In the genomic region with DNA sequence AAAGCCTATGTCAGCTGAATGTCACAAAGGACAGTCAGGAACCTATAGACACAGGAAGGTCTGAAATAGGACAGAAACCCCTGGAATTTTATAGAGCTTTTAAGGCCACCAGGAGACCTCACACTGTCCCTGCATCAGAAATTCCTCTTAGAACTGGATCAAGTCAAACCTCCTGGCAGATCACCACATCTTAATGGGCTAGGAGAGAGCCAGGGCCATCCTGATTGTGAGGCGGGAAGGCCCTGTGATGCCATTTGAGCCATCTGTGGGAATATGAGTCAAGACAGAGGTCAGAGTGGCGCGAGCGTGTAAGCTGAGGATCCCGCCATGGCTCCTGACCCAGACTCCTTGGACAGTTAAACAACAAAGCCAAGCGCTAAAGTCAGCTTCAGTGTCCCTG, we compare ENCODE assay signal across 15 mouse cellular contexts.
DNase-seq lines count a peak whose midpoint lies in the region; ATAC-seq and TF ChIP-seq lines count a peak whose summit lies in the region.
"Had no signal": no experiment of that assay in that cellular context is flagged by ENCODE, and none has a peak within 500 bp of the region (broad histone marks: within the 10 kb centered on the region; RNA-seq: fewer than 3 reads in every experiment).

No protein-coding gene starts in this region.

- no peak overlapping the region for H3K4me3 ChIP-seq in embryonic facial prominence, embryonic 15.5 days (replicated peaks)
- no peak overlapping the region for H3K4me3 ChIP-seq in embryonic facial prominence, embryonic 10.5 days
- H3K4me3 ChIP-seq in kidney, embryonic 16.5 days (ENCODE audit: low read length) = no peak overlapping the region
- H3K4me3 ChIP-seq in intestine, postnatal 0 days (ENCODE audit: low read depth, low read length) = no peak overlapping the region
- H3K4me3 ChIP-seq in small intestine, adult 2 months (ENCODE audit: low read depth, low read length) = no peak overlapping the region
- H3K4me3 ChIP-seq: hindbrain, embryonic 12.5 days; layer of hippocampus, adult 2 months had no signal

- no peaks in the 10 kb centered on the region for H3K9me3 ChIP-seq in embryonic facial prominence, embryonic 15.5 days (replicated peaks)
- no peaks in the 10 kb centered on the region for H3K9me3 ChIP-seq in embryonic facial prominence, embryonic 10.5 days
- no peaks in the 10 kb centered on the region for H3K9me3 ChIP-seq in kidney, embryonic 16.5 days (ENCODE audit: low read length)
- no peaks in the 10 kb centered on the region for H3K9me3 ChIP-seq in intestine, postnatal 0 days (ENCODE audit: control insufficient read depth)
- H3K9me3 ChIP-seq: hindbrain, embryonic 12.5 days had no signal

- no peak overlapping the region for H3K4me2 ChIP-seq in embryonic facial prominence, embryonic 15.5 days (replicated peaks)
- no peak overlapping the region for H3K4me2 ChIP-seq in kidney, embryonic 16.5 days (replicated peaks; ENCODE audit: low read depth, low read length)
- H3K4me2 ChIP-seq in intestine, postnatal 0 days (replicated peaks; ENCODE audit: low read depth) = no peak overlapping the region
- H3K4me2 ChIP-seq: hindbrain, embryonic 12.5 days had no signal

- no peak overlapping the region for H3K9ac ChIP-seq in embryonic facial prominence, embryonic 15.5 days
- H3K9ac ChIP-seq in kidney, embryonic 16.5 days (replicated peaks; ENCODE audit: low read length) = no peak overlapping the region
- H3K9ac ChIP-seq in intestine, postnatal 0 days (ENCODE audit: low read depth, low read length) = no peak overlapping the region
- H3K9ac ChIP-seq: forebrain, postnatal 0 days; hindbrain, embryonic 12.5 days had no signal

- peaks cover 16% of the 10 kb centered on the region; the same call in 1 of the 2 replicates for H3K4me1 ChIP-seq in embryonic facial prominence, embryonic 15.5 days
- H3K4me1 ChIP-seq in embryonic facial prominence, embryonic 10.5 days = peaks cover 20% of the 10 kb centered on the region; the same call in 1 of the 2 replicates
- H3K4me1 ChIP-seq in kidney, embryonic 16.5 days (ENCODE audit: insufficient read depth, low read length) = peaks cover 21% of the 10 kb centered on the region
- H3K4me1 ChIP-seq in intestine, postnatal 0 days (replicated peaks; ENCODE audit: control insufficient read depth, insufficient read depth, low read length) = 0 out of 2 replicates have a peak, but pooled peaks cover 3% of the 10 kb centered on the region
- H3K4me1 ChIP-seq in small intestine, adult 2 months (ENCODE audit: control insufficient read depth, insufficient read depth, insufficient read length, low read length) = peaks cover 17% of the 10 kb centered on the region
- H3K4me1 ChIP-seq: hindbrain, embryonic 12.5 days had no signal

- ATAC-seq in embryonic facial prominence, embryonic 15.5 days (ENCODE audit: insufficient number of reproducible peaks, low FRiP score, low TSS enrichment, low read depth) = no peak
- 0 out of 2 replicates have a peak, but pooled peaks have one; percentile 13 for ATAC-seq in kidney, embryonic 16.5 days (ENCODE audit: low FRiP score, low TSS enrichment)
- ATAC-seq in intestine, postnatal 0 days = no peak
- ATAC-seq: forebrain, postnatal 0 days had no signal

- no peaks in the 10 kb centered on the region for H3K27me3 ChIP-seq in embryonic facial prominence, embryonic 15.5 days
- no peaks in the 10 kb centered on the region for H3K27me3 ChIP-seq in embryonic facial prominence, embryonic 10.5 days (replicated peaks; ENCODE audit: low read depth, poor library complexity, severe bottlenecking)
- H3K27me3 ChIP-seq in kidney, embryonic 16.5 days (ENCODE audit: insufficient read depth, low read length) = no peaks in the 10 kb centered on the region
- H3K27me3 ChIP-seq in intestine, postnatal 0 days (replicated peaks; ENCODE audit: control insufficient read depth, insufficient read depth, low read length) = no peaks in the 10 kb centered on the region
- no peaks in the 10 kb centered on the region for H3K27me3 ChIP-seq in small intestine, adult 2 months (ENCODE audit: control insufficient read depth, insufficient read depth, low read length)
- H3K27me3 ChIP-seq: hindbrain, embryonic 12.5 days had no signal

- no peak for TF ChIP-seq POLR2A in small intestine, adult 2 months (IDR thresholded peaks at IDR 0.05; ENCODE audit: low read depth, low read length)

- peak overlapping the region; percentile 28 for H3K27ac ChIP-seq in embryonic facial prominence, embryonic 15.5 days (replicated peaks)
- no peak overlapping the region for H3K27ac ChIP-seq in embryonic facial prominence, embryonic 10.5 days (replicated peaks)
- H3K27ac ChIP-seq in kidney, embryonic 16.5 days (ENCODE audit: low read length) = peak overlapping the region; percentile 68
- H3K27ac ChIP-seq in intestine, postnatal 0 days (ENCODE audit: low read depth, low read length) = peak overlapping the region; percentile 75
- peak overlapping the region; percentile 67 for H3K27ac ChIP-seq in small intestine, adult 2 months (ENCODE audit: insufficient read depth, low read depth, low read length)
- H3K27ac ChIP-seq: hindbrain, embryonic 12.5 days; layer of hippocampus, adult 2 months; macrophage had no signal

- TF ChIP-seq CTCF in intestine, postnatal 0 days (IDR thresholded peaks at IDR 0.05; ENCODE audit: low read depth) = no peak
- no peak for TF ChIP-seq CTCF in small intestine, adult 2 months (IDR thresholded peaks at IDR 0.05; ENCODE audit: extremely low read depth, insufficient read length, insufficient replicate concordance, low read depth, low read length)

- no peak for DNase-seq in embryonic facial prominence, embryonic 10.5 days (ENCODE audit: low spot score)
- DNase-seq in kidney, adult 8-10 months = no peak
- DNase-seq in urinary bladder, adult 18-20 months (ENCODE audit: low spot score in 2 of 2) = no peak
- DNase-seq in adrenal gland, adult 18-20 months (ENCODE audit: low spot score in 2 of 2) = no peak
- DNase-seq: B cell, adult 2 months; forebrain, postnatal 0 days; spleen, adult 18-20 months; thymus, adult 2 months had no signal

- 90% methylated on average over 6 of the region's 6 CpGs for WGBS in embryonic facial prominence, embryonic 15.5 days
- 86% methylated on average over 6 of the region's 6 CpGs for WGBS in embryonic facial prominence, embryonic 10.5 days
- WGBS in kidney, embryonic 16.5 days = 60% methylated on average over 6 of the region's 6 CpGs
- 88% methylated on average over 6 of the region's 6 CpGs for WGBS in intestine, postnatal 0 days
- WGBS in small intestine, adult 2 months = 93% methylated on average over 6 of the region's 6 CpGs

- no peaks in the 10 kb centered on the region for H3K36me3 ChIP-seq in embryonic facial prominence, embryonic 15.5 days
- H3K36me3 ChIP-seq in embryonic facial prominence, embryonic 10.5 days (replicated peaks) = no peaks in the 10 kb centered on the region
- no peaks in the 10 kb centered on the region for H3K36me3 ChIP-seq in kidney, embryonic 16.5 days (ENCODE audit: insufficient read depth, low read length)
- no peaks in the 10 kb centered on the region for H3K36me3 ChIP-seq in intestine, postnatal 0 days (ENCODE audit: control insufficient read depth, insufficient read depth)
- H3K36me3 ChIP-seq in small intestine, adult 2 months (ENCODE audit: control insufficient read depth, insufficient read depth, low read length) = no peaks in the 10 kb centered on the region
- H3K36me3 ChIP-seq: hindbrain, embryonic 12.5 days had no signal
